Mouse (Mus musculus) MN1 (cell line): ENCODE results near the gene Rasal2.

Source experiments
- DNase-seq: peaks from one replicate; pipeline ENCODE4 v3.0.0-alpha.2; 2016; ENCODE audit warnings: low spot score

The Rasal2 gene

GRCm38 (mm10) chr1:157141014-157141413 lies 271.4 kb downstream of the Rasal2 start:
- DNase-seq: no peak

GRCm38 (mm10) chr1:157137854-157138241 lies 274.5 kb downstream of the Rasal2 start:
- no peak for DNase-seq

GRCm38 (mm10) chr1:157137132-157137853 lies 275.1 kb downstream of the Rasal2 start:
- peak; percentile 12 for DNase-seq

GRCm38 (mm10) chr1:157128219-157128618 lies 284.2 kb downstream of the Rasal2 start:
- DNase-seq: no peak

- no peak for DNase-seq
These were observed 288.6 kb downstream of the Rasal2 start for GRCm38 (mm10) chr1:157123836-157124235.

GRCm38 (mm10) chr1:157119168-157119567 lies 293.2 kb downstream of the Rasal2 start:
- no peak for DNase-seq

- no peak for DNase-seq
These were observed 295.0 kb downstream of the Rasal2 start for GRCm38 (mm10) chr1:157117440-157117839.

GRCm38 (mm10) chr1:157114492-157114891 lies 297.9 kb downstream of the Rasal2 start:
- no peak for DNase-seq

- peak; percentile 48 for DNase-seq
These were observed 302.0 kb downstream of the Rasal2 start for GRCm38 (mm10) chr1:157110287-157110835.

GRCm38 (mm10) chr1:157108580-157108979 lies 303.8 kb downstream of the Rasal2 start, which contains the start of gene Tex35:
Tex35 (minus strand) TSS chr1:157108680.
- no peak for DNase-seq

GRCm38 (mm10) chr1:157101122-157101865 lies 311.1 kb downstream of the Rasal2 start:
- peak; percentile 67 for DNase-seq

GRCm38 (mm10) chr1:157095534-157095933 lies 316.9 kb downstream of the Rasal2 start:
- DNase-seq: no peak

GRCm38 (mm10) chr1:157092622-157093021 lies 319.8 kb downstream of the Rasal2 start:
- DNase-seq: no peak

- DNase-seq: no peak
These were observed 320.3 kb downstream of the Rasal2 start for GRCm38 (mm10) chr1:157092140-157092539.

GRCm38 (mm10) chr1:157090835-157091234 lies 321.6 kb downstream of the Rasal2 start:
- DNase-seq: no peak

GRCm38 (mm10) chr1:157086097-157086994 lies 326.0 kb downstream of the Rasal2 start:
- peak; percentile 75 for DNase-seq
